Mouse (Mus musculus) forebrain, postnatal 0 days (tissue): Measurements from ENCODE around the gene Sec22c. TPM values are rescaled to one million over a fixed set of nuclear protein-coding genes. Genes with fewer than 3 reads are reported as not detected.

Experiments used
- ATAC-seq: fragments of 200-750 bp; cut with Nextera tagmentation; 2 replicates; pipeline ENCODE4 v1.8.0; 2017; ENCODE audit warnings: mild to moderate bottlenecking, moderate library complexity
- DNase-seq: peaks from one replicate; pipeline ENCODE4 v3.0.0-alpha.2; 2015
- H3K27ac ChIP-seq: fragments of 300-500 bp; sonication (generic); 2 replicates; pipeline ENCODE4 v1.5.1; 2014; ENCODE audit warnings: low read depth, mild to moderate bottlenecking, antibody characterized with exemption, low read length, moderate library complexity, mixed read lengths
- H3K27me3 ChIP-seq: fragments of 300-500 bp; sonication (generic); 2 replicates; pipeline ENCODE4 v1.6.1; 2014; ENCODE audit warnings: mild to moderate bottlenecking, low read length, mixed read lengths; ENCODE audit not compliant: insufficient read depth
- H3K36me3 ChIP-seq: fragments of 300-500 bp; sonication (generic); 2 replicates; pipeline ENCODE4 v1.6.1; 2014; ENCODE audit warnings: mild to moderate bottlenecking, moderate library complexity; ENCODE audit not compliant: insufficient read depth
- H3K4me1 ChIP-seq: fragments of 300-500 bp; sonication (generic); 2 replicates; pipeline ENCODE4 v1.6.1; 2014; ENCODE audit warnings: antibody characterized with exemption; ENCODE audit not compliant: insufficient read depth
- H3K4me2 ChIP-seq: fragments of 300-500 bp; sonication (generic); 2 replicates; pipeline ENCODE4 v1.6.1; 2014; ENCODE audit warnings: low read depth, mild to moderate bottlenecking, moderate library complexity
- H3K4me3 ChIP-seq: fragments of 300-500 bp; sonication (generic); 2 replicates; pipeline ENCODE4 v1.5.1; 2014; ENCODE audit warnings: low read depth, low read length, mixed read lengths
- H3K9ac ChIP-seq: fragments of 300-500 bp; sonication (generic); 2 replicates; pipeline ENCODE4 v1.6.1; 2014; ENCODE audit warnings: mild to moderate bottlenecking
- H3K9me3 ChIP-seq: fragments of 300-500 bp; sonication (generic); 2 replicates; pipeline ENCODE4 v1.6.1; 2016; ENCODE audit warnings: low read length
- CTCF ChIP-seq: sonication (generic); IDR thresholded peaks from 2 replicates; pipeline ENCODE4 v1.5.1; 2016; ENCODE audit warnings: antibody characterized with exemption, control low read depth, low read depth
- WGBS: fragments of 180-500 bp; shearing (Covaris S2); extraction: QIAGEN DNeasy Blood & Tissue Kit; methylation state at CpG from one replicate; pipeline ENCODE4 v1.1.7; 2014; 5-methylcytosine and 5-hydroxymethylcytosine counted together
- polyA plus RNA-seq: library from polyadenylated mRNA; unstranded; fragments of >200 nt; fragmentation: Nextera tagmentation; extraction: Ambion mirVana; gene quantifications from 2 replicates; pipeline ENCODE4 v1.2.1, GENCODE M21; 2015
- total RNA-seq: library from RNA; depleted of rRNA; stranded (reverse); fragments of >200 nt; gene quantifications from 2 replicates; pipeline ENCODE4 v1.2.3, GENCODE M21; 2014

Sec22c gene
- total and polyA plus RNA-seq, 2 experiments from 2014 or later: 24.8 to 36.3 TPM

GRCm38 (mm10) chr9:121708506-121709486 lies 3.5 kb upstream of the Sec22c start:
- no peak for ATAC-seq

GRCm38 (mm10) chr9:121707801-121708200 lies 2.5 kb upstream of the Sec22c start:
- H3K27ac ChIP-seq: no peak overlapping the region
- no peaks in the 10 kb centered on the region for H3K9me3 ChIP-seq
- H3K9ac ChIP-seq: no peak overlapping the region
- no peak overlapping the region for H3K4me2 ChIP-seq
- H3K36me3 ChIP-seq: peaks cover 8% of the 10 kb centered on the region
- no peak overlapping the region for H3K4me3 ChIP-seq
- H3K4me1 ChIP-seq: peaks cover 29% of the 10 kb centered on the region
- DNase-seq: no peak
- WGBS: 75% methylated on average over 6 of the region's 6 CpGs
- no peak for TF ChIP-seq CTCF
- ATAC-seq: no peak
- H3K27me3 ChIP-seq: no peaks in the 10 kb centered on the region

More at GRCm38 (mm10) chr9:121708506-121709486, 3.5 kb upstream of the Sec22c start:
- H3K9me3 ChIP-seq: no peaks in the 10 kb centered on the region
- no peaks in the 10 kb centered on the region for H3K27me3 ChIP-seq
- TF ChIP-seq CTCF: no peak
- H3K4me2 ChIP-seq: no peak overlapping the region
- peaks cover 12% of the 10 kb centered on the region for H3K36me3 ChIP-seq
- WGBS: 73% methylated on average over 7 of the region's 7 CpGs
- no peak for DNase-seq
- H3K9ac ChIP-seq: no peak overlapping the region
- no peak overlapping the region for H3K4me3 ChIP-seq
- peaks cover 26% of the 10 kb centered on the region for H3K4me1 ChIP-seq
- no peak overlapping the region for H3K27ac ChIP-seq

DNA sequence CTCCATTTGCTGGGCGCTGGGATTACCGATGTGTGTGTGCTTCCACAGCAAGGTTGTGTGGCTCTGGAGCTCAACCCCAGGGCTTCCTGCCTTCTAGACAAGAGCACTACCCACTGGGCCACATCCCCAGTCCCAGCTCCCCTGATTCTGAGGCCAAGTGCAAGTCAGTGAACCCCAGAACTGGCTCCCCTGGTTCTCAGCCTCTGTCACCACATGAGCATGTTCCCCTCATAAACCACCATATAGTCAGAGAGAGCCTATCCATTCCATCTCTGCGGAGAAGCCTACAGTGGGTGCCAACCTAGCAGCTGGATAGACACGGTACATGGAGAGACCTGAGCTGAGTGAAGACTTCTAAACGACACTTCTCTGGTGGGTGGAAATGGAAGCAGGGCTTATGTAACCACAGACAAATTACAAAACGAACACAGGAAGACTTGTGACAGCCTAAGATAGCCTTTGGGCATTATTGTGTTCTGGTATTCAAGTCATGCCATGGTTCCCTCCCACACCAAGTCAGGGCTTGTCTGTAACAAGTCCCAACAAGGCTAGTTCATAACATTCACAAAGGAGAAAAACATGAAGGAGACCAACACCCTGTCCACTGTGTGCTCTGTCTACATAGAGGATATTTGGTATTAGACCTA lies 862 bp upstream of the Sec22c start:
- no peak overlapping the region for H3K4me3 ChIP-seq
- H3K9ac ChIP-seq: no peak overlapping the region
- 81% methylated on average over 6 of the region's 6 CpGs for WGBS
- peaks cover 21% of the 10 kb centered on the region for H3K4me1 ChIP-seq
- no peaks in the 10 kb centered on the region for H3K9me3 ChIP-seq
- no peaks in the 10 kb centered on the region for H3K36me3 ChIP-seq
- no peak for TF ChIP-seq CTCF
- no peak overlapping the region for H3K4me2 ChIP-seq
- DNase-seq (no peak), ATAC-seq (no peak)
- H3K27me3 ChIP-seq: no peaks in the 10 kb centered on the region
- H3K27ac ChIP-seq: no peak overlapping the region

DNA sequence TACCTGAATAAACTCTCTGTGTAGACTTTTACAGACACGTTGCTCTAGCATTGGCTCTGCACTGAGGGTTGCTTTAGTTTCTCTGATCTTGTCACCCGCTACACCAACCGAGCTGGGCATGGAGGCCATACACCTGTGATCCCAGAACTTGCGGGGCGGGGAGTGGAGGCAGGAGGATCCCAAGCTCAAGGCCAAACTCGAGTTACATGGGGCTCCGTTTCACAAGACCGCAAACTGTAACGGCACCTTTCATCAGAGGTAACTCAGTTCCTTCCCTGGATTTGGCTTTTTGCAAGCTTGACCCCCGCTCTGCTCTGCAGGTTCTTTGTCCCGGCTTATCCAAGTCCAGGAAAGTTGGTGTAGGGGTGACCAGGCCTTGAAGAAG lies 1.0 kb downstream of the Sec22c start:
- no peak overlapping the region for H3K27ac ChIP-seq
- no peak for TF ChIP-seq CTCF
- WGBS: 42% methylated on average over 11 of the region's 11 CpGs

DNA sequence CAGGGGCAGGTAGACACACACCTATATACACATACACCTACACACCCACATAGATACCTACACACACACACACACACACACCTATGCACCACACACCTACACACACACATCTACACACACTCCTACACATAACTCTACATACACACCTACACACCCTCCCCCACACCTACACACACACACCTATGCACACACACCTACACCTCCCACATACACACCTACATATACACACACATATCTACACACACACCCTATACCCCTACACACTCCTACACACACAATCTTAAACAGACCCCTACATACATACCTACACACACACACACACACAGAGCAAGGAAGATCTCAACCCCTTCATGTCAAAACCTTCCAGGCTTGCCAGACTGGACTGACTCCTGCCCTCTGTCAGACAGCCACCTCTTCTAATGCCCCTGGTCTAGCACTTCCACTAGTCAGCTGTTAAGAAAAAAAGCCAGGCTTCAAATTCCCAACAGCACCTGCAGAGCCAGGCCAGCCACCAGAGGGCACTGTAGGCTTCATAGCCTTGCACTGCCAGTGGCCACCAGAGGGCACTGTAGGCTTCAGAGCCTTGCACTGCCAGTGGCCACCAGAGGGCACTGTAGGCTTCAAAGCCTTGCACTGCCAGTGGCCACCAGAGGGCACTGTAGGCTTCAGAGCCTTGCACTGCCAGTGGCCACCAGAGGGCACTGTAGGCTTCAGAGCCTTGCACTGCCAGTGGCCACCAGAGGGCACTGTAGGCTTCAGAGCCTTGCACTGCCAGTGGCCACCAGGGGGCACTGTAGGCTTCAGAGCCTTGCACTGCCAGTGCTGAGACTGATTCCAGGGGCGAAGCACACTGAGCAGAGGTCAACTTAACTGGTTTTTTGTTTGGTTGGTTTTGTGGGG lies 7.9 kb downstream of the Sec22c start:
- WGBS: 96% methylated on average over 1 of the region's 1 CpGs
- no peak overlapping the region for H3K9ac ChIP-seq
- H3K27ac ChIP-seq: 0 out of 2 replicates have a peak overlapping the region, but pooled peaks have one; percentile 35
- peak; percentile 100 for TF ChIP-seq CTCF
- DNase-seq (peak; percentile 51), ATAC-seq (peak; percentile 48; the same call in 1 of the 2 replicates)
- H3K9me3 ChIP-seq: no peaks in the 10 kb centered on the region
- H3K4me1 ChIP-seq: no peaks in the 10 kb centered on the region
- H3K27me3 ChIP-seq: no peaks in the 10 kb centered on the region
- peaks cover 32% of the 10 kb centered on the region for H3K36me3 ChIP-seq
- H3K4me2 ChIP-seq: no peak overlapping the region
- H3K4me3 ChIP-seq: no peak overlapping the region

More for the DNA sequence above, 1.0 kb downstream of the Sec22c start:
- Histone ChIP-seq H3K36me3 (peaks cover 8% of the 10 kb centered on the region), H3K9ac (peak overlapping the region; percentile 71), H3K27me3 (no peaks in the 10 kb centered on the region), H3K4me1 (peaks cover 17% of the 10 kb centered on the region; the same call in 1 of the 2 replicates), H3K4me2 (peak overlapping the region; percentile 96), H3K9me3 (no peaks in the 10 kb centered on the region), H3K4me3 (peak overlapping the region; percentile 89)
- ATAC-seq: no peak
- DNase-seq: no peak

GRCm38 (mm10) chr9:121696626-121697025 lies 8.7 kb downstream of the Sec22c start:
- Histone ChIP-seq H3K4me1 (no peaks in the 10 kb centered on the region), H3K27ac (0 out of 2 replicates have a peak overlapping the region, but pooled peaks have one; percentile 35), H3K9me3 (no peaks in the 10 kb centered on the region), H3K9ac (no peak overlapping the region), H3K4me3 (no peak overlapping the region), H3K27me3 (no peaks in the 10 kb centered on the region), H3K4me2 (no peak overlapping the region), H3K36me3 (peaks cover 32% of the 10 kb centered on the region)
- 90% methylated on average over 9 of the region's 9 CpGs for WGBS
- no peak for DNase-seq
- no peak for ATAC-seq
- TF ChIP-seq CTCF: no peak
